Mouse (Mus musculus): ENCODE data around the gene Clptm1.

The Clptm1 gene

GRCm38 (mm10) chr7:19664455-19664954 lies 328 bp downstream of the Clptm1 start:
- no peak for DNase-seq (ENCODE audit: low spot score in 2 of 2)

GRCm38 (mm10) chr7:19663940-19664339 lies 893 bp downstream of the Clptm1 start:
- DNase-seq (ENCODE audit: low spot score in 2 of 2) = no peak

GRCm38 (mm10) chr7:19652614-19653013 lies 12.2 kb downstream of the Clptm1 start:
- DNase-seq (ENCODE audit: low spot score in 2 of 2) = peak; percentile 70 to 79

- no peak for DNase-seq (ENCODE audit: low spot score in 2 of 2)
Observed at GRCm38 (mm10) chr7:19651063-19651786, 13.6 kb downstream of the Clptm1 start.

- no peak for DNase-seq (ENCODE audit: low spot score in 2 of 2)
Observed at GRCm38 (mm10) chr7:19641223-19641622, 23.6 kb downstream of the Clptm1 start.

- no peak for DNase-seq (ENCODE audit: low spot score in 2 of 2)
Observed at GRCm38 (mm10) chr7:19635074-19635827, 29.6 kb downstream of the Clptm1 start.

- no peak for DNase-seq (ENCODE audit: low spot score in 2 of 2)
Observed at GRCm38 (mm10) chr7:19634591-19634990, 30.2 kb downstream of the Clptm1 start.

- no peak for DNase-seq (ENCODE audit: low spot score in 2 of 2)
Observed at GRCm38 (mm10) chr7:19633855-19634254, 31.0 kb downstream of the Clptm1 start.

GRCm38 (mm10) chr7:19633197-19633596 lies 31.6 kb downstream of the Clptm1 start:
- DNase-seq (ENCODE audit: low spot score in 2 of 2) = no peak

- DNase-seq (ENCODE audit: low spot score in 2 of 2) = no peak
Observed at GRCm38 (mm10) chr7:19632720-19633119, 32.1 kb downstream of the Clptm1 start.

GRCm38 (mm10) chr7:19632275-19632674 lies 32.6 kb downstream of the Clptm1 start:
- no peak for DNase-seq (ENCODE audit: low spot score in 2 of 2)

GRCm38 (mm10) chr7:19629361-19629734 lies 35.5 kb downstream of the Clptm1 start, which contains the start of gene Relb:
TSS of gene Relb (minus strand) at chr7:19629438.
- peak; percentile 84 to 88 for DNase-seq (ENCODE audit: low spot score in 2 of 2)

GRCm38 (mm10) chr7:19628536-19629360 lies 36.1 kb downstream of the Clptm1 start:
- peak; percentile 96 to 98 for DNase-seq (ENCODE audit: low spot score in 2 of 2)

GRCm38 (mm10) chr7:19628192-19628535 lies 36.7 kb downstream of the Clptm1 start:
- DNase-seq (ENCODE audit: low spot score in 2 of 2) = no peak

- peak in 1 of 2 experiments; percentile 28 for DNase-seq (ENCODE audit: low spot score in 2 of 2)
Observed at GRCm38 (mm10) chr7:19627721-19628120, 37.1 kb downstream of the Clptm1 start.

GRCm38 (mm10) chr7:19623433-19623832 lies 41.4 kb downstream of the Clptm1 start:
- DNase-seq (ENCODE audit: low spot score in 2 of 2) = no peak

GRCm38 (mm10) chr7:19622241-19622640 lies 42.6 kb downstream of the Clptm1 start:
- no peak for DNase-seq (ENCODE audit: low spot score in 2 of 2)

- DNase-seq (ENCODE audit: low spot score in 2 of 2) = no peak
Observed at GRCm38 (mm10) chr7:19620811-19621210, 44.0 kb downstream of the Clptm1 start.

- peak; percentile 54 to 72 for DNase-seq (ENCODE audit: low spot score in 2 of 2)
Observed at GRCm38 (mm10) chr7:19619004-19619801, 45.6 kb downstream of the Clptm1 start.

- DNase-seq (ENCODE audit: low spot score in 2 of 2) = no peak
Observed at GRCm38 (mm10) chr7:19615036-19615577, 49.7 kb downstream of the Clptm1 start.

- no peak for DNase-seq (ENCODE audit: low spot score in 2 of 2)
Observed at GRCm38 (mm10) chr7:19610969-19611368, 53.9 kb downstream of the Clptm1 start.
